Mouse (Mus musculus) thymus, postnatal 36 days (tissue): Measurements from ENCODE around the gene Mrgpre.

Source experiments
- DNase-seq, 2 experiments: peaks; one replicate each; pipeline ENCODE4 v3.0.0; 2022; ENCODE audit warnings: mixed read lengths in 2 of 2

Gene Mrgpre

DNA sequence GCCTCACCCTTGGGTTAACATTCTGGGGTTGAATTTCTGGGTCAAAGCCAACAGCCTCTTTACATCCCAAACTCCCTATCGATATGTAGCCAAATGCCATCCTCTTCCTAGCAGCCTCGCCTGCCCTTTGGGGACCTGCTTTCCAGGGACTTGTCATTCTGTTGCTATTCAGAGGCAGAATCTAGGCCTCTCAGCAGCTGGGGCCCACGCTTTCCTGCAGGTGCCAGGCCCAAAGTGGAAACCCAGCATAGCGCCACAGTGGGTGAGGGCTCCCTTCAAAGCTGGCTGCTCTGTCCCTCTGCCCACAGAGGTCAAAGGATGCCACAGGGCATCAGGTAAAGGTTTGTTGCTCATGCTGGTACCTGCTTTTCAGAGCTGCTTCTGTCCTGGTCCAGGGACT, 50.6 kb downstream of the Mrgpre start:
- DNase-seq = no peak

DNA sequence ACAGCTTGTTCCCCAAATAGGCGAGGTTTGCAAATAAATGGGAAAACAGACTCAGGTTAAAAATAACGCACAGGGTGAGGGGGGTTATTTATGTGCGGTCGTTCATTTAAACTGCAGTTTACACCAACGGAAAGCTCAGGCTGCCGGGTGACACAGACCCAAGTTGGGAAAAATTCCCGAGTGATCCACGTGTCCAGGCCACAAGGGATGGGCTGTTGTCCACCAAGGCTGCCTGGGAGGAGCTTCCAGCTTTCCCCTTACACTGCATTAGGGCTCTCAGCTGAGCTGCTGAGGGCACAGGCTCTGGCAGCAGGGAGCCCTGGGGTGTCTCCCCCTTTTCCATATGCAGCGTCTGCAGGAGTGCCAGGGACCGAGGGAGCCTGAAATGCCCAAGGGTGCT, 54.4 kb downstream of the Mrgpre start:
- DNase-seq = no peak
